Mouse (Mus musculus): Measurements from ENCODE around the gene Mtln.

DNA sequence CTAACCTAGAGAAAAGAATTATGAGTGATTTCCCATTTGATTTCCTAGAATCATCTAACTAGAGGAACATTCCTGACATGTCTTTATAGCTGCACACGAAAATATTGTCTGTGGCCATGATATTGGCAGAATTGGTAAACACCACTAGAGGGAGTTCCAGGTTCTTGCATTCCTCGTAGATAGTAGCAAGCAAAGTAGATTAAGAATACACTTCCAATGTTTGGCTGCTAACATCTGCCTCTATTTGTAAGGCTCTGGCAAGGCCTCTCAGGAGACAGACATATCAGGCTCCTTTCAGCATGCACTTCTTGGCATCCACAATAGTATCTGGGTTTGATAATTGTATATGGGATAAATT is 40.5 kb upstream of the Mtln start:
- TF ChIP-seq POLR2A (IDR thresholded peaks at IDR 0.05; ENCODE audit: control insufficient read depth, extremely low read depth, insufficient read depth, low read length, poor library complexity) (no peak), CTCF (IDR thresholded peaks at IDR 0.05; ENCODE audit: borderline replicate concordance, control insufficient read depth, extremely low read depth, insufficient read depth, low read length, poor library complexity) (no peak)
